Mouse (Mus musculus) adrenal gland, postnatal 14 days (tissue): ENCODE measurements at regions not wholly inside any gene's neighbourhood (a gene's known extent, or its start where the extent isn't known, plus 50 kb on each side); places are given as distances from the start of the nearest gene placed in this dataset.

Experiments
- DNase-seq: peaks from one replicate; pipeline ENCODE4 v3.0.0; 2021; ENCODE audit warnings: mixed read lengths

- no peak for DNase-seq
Measured at GRCm38 (mm10) chr1:41420489-41421327, 615.3 kb downstream of the Tmem182 start.

- DNase-seq, result no peak
Measured at GRCm38 (mm10) chr1:41427853-41428252, 622.5 kb downstream of the Tmem182 start.

DNA sequence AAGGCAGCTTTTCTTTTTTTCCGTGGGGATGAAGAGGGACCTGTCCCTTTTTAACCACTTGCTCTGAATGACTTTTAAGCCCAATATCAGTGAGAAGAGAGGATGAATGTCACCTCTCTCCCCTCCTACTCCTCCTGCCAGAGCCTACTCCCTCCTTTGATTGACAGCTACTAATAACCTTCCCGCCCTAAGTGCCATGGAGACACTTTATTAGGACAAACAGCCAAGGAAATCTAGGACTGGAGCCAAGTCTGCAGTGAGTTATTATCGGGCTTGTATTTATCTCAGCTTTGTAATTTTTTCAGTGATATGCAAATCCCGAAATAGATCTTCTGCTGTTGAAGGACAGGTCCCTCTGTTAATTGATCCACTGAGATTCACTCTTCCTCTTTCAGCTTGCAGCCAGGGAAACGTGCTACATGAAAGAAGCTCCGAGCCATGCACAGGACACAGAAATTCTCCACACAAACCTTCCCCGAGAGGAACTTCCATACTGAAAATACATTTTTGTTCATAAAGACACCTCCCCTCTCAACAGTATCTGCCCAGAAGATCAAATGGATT lies 625.8 kb downstream of the Tmem182 start:
- peak; percentile 6 for DNase-seq

- no peak for DNase-seq
Measured at GRCm38 (mm10) chr1:41435379-41435778, 630.0 kb downstream of the Tmem182 start.

DNA sequence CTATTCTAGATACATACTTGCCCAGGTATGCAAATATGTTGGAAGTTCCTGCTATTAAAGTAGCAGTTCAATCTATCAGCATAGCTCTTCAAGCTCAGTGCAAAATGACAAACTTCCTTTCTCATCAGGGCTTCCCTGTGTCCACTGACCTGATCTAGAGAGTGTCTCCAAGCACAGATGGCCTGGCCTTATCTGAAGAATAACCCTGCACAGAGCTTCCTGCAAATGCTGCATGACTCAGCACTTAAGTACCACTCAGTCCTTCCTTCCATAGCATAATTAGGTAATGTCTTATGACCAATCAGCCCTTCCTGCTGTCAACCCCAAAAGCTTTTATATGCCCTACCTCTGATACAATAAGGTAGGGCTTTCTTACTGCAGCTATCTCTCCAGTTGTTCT lies 644.6 kb downstream of the Tmem182 start:
- no peak for DNase-seq
